Mouse (Mus musculus) small intestine, adult 2 months (tissue): ENCODE measurements around the gene Pear1.

Source experiments
- CTCF ChIP-seq: fragments of 200-500 bp; IDR thresholded peaks from 2 replicates; pipeline ENCODE4 v1.5.1; 2012; ENCODE audit warnings: low read depth, mild to moderate bottlenecking, control low read depth, inconsistent platforms, low read length, moderate library complexity, mixed read lengths; ENCODE audit not compliant: insufficient replicate concordance, insufficient read length; ENCODE audit errors: extremely low read depth
- POLR2A ChIP-seq: fragments of 200-500 bp; IDR thresholded peaks from 2 replicates; pipeline ENCODE4 v1.6.1; 2012; ENCODE audit warnings: low read depth, mild to moderate bottlenecking, control low read depth, inconsistent platforms, low read length, moderate library complexity

GRCm38 (mm10) chr3:87811297-87811696 is 12.8 kb downstream of the Pear1 start:
- TF ChIP-seq CTCF, result no peak
- no peak for TF ChIP-seq POLR2A
